Mouse (Mus musculus) v-Abl transformed pro-B cells (cell line): Measurements from ENCODE around the gene Adgrd1.

Source experiments
- in situ Hi-C, 2 experiments: fragments of 400-800 bp; cut with MboI; formaldehyde crosslinking; loops; one replicate each; pipeline ENCODE4 v1.15.1; 2025; ENCODE audit not compliant: unreplicated experiment in 2 of 2

The Adgrd1 gene

DNA sequence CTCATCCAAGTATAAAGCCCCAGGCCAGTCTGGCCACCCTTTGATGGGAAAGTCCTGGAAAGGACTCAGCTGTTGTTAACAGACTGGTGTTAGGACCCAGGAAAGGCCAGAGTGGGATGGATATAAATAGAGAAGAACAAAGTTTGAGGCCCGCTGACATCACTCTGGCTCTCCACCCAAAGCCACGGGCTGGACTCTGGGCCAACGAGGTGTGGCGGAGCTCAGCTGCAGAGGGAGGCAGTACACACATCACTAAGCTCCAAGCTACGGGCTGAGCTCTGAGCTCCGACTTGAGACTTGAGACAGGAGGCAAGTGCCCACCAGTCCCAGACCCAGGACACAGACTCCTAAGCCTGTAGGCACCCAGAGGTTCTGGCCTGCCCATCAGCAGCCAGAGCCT, at the start of gene Adgrd1:
Gene Adgrd1 (plus strand): TSS at position 240 of the 400 bp plus-strand sequence.
- in situ Hi-C loops, result no loop called here

GRCm38 (mm10) chr5:129049372-129049771, 47.2 kb upstream of the Adgrd1 start:
- in situ Hi-C loops, result loop anchor here in 1 of 2 experiments (25.0 kb wide), 1 partner anchor 1263 kb away; no protein-coding TSS in a partner anchor

GRCm38 (mm10) chr5:129051910-129052309, 44.6 kb upstream of the Adgrd1 start:
- in situ Hi-C loops, result no loop called here

DNA sequence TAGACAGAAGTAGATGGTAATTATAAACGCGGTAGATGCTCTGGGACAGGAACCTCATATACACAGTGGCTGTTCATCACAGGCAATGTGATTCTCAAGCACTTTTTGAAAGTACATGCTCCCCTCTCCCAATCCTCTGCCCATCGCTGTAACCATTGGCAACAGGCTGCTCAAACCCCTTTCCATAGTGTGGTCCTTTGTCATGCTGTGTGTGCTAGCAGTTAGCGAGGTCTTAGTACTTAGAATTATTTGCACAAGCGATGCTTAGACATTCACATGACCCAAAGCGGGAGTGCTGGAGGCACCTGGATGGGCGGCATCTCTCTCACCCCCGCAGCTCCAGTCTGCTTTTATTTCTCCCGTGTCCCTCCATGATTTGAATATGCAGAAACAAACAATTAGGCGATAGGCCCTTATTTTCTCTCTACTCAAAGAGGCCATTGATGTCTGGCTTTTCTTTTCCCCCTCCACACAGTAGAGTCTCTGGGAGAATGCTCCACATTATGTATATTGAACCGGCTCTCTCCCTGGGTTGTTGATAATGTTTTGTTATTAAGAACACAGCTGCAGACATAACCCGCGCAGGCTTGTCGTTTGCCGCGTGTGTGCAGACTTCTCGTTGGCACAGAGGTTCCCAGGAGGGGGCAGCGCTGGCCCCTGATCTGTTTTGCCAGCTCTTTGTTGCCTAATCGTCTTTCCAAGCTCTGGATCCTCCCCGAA, 43.8 kb upstream of the Adgrd1 start:
- in situ Hi-C loops, result no loop called here

- in situ Hi-C loops, result no loop called here
Observed at GRCm38 (mm10) chr5:129054675-129055284, 41.8 kb upstream of the Adgrd1 start.

DNA sequence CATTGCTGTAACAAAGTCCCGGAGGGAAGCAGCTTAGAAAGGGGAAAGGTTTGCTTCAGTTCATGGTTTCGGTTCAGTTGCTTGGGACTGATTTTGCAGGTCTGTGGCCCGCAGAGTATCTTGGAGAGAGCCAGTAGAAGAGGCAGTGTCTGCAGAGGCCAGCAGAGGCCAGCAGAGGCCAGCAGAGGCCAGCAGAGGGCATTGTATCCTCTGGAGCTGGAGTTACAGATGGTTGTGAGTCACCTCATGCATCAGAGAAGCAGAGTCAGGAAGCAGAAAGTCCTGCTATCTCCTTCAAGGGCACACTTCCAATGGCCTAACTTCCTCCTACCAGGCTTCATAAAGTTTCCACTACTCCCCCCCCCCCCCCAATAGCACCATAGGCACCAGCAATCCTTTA, 37.4 kb upstream of the Adgrd1 start:
- in situ Hi-C loops, result no loop called here

DNA sequence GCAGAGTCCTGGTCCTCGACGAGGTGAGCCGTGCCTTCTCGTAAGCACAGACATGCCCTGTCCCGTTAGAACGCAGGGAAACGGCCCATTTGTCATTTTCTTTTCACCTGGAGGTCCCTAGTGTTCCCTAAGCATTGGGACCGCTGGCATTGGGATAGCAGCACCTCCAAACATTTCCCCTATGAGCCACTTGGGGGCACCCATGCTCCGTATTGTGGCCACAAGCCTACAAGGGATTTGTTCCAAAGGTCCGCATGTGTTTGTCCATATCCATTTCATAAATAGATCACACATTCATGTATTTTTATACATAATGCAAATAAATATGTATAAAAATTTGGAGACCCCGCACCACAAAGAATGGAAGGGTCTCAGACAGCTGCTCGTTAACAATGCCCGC, 35.0 kb upstream of the Adgrd1 start:
- in situ Hi-C loops, result loop anchor here (5.0 to 10.0 kb wide), 3 partner anchors 526 to 1793 kb away; no protein-coding TSS in a partner anchor

GRCm38 (mm10) chr5:129063037-129063791, 33.3 kb upstream of the Adgrd1 start:
- in situ Hi-C loops, result loop anchor here (5.0 to 10.0 kb wide), 3 partner anchors 524 to 1792 kb away; no protein-coding TSS in a partner anchor

- in situ Hi-C loops, result loop anchor here (5.0 to 10.0 kb wide), 3 partner anchors 524 to 1791 kb away; no protein-coding TSS in a partner anchor
Observed at GRCm38 (mm10) chr5:129063792-129064087, 32.8 kb upstream of the Adgrd1 start.

DNA sequence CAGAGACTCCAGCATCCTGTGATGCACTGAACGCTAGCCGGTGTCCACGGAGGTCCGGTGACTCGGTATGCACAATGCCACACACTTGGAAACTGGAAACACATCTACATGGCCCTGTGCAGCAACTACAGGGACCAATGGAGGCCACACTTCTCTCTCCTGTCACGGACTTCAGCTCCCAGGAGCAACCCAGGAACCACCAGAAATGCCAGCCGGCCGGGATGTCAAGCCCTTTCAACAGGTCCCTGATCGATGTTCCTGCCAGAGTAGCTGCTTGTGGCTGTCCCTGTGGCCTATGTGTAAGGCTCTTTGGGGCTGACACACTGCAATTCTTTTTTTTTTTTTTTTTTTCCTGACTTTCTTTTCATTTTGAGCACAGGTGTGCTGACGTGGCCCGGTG, 32.4 kb upstream of the Adgrd1 start:
- in situ Hi-C loops, result loop anchor here (5.0 to 10.0 kb wide), 3 partner anchors 523 to 1791 kb away; no protein-coding TSS in a partner anchor

GRCm38 (mm10) chr5:129065301-129065700, 31.2 kb upstream of the Adgrd1 start:
- in situ Hi-C loops, result loop anchor here in 1 of 2 experiments (10.0 kb wide), 1 partner anchor 1790 kb away; no protein-coding TSS in a partner anchor

DNA sequence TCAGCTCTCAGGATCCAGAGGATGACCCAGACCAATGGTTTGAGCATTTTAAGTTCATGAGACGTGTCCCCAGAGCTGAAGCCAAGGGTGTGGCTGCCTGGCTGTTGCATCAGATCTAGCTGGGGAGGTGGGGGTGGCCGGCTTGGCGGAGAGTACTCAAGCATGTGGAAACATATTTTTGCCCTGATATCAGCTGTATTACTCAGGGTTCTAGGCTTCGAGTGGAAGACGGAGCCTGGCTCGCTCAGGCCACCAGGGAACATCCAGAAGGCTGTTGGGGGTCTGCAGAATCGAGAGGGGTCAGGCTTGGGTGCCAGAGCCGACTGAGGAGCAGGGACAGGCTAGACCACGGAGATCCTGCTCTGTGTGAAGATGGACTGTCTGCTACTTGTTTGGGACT, 30.6 kb upstream of the Adgrd1 start:
- in situ Hi-C loops, result loop anchor here in 1 of 2 experiments (10.0 kb wide), 1 partner anchor 1789 kb away; no protein-coding TSS in a partner anchor

GRCm38 (mm10) chr5:129066541-129067230, 29.9 kb upstream of the Adgrd1 start:
- in situ Hi-C loops, result loop anchor here in 1 of 2 experiments (10.0 kb wide), 1 partner anchor 1788 kb away; no protein-coding TSS in a partner anchor

DNA sequence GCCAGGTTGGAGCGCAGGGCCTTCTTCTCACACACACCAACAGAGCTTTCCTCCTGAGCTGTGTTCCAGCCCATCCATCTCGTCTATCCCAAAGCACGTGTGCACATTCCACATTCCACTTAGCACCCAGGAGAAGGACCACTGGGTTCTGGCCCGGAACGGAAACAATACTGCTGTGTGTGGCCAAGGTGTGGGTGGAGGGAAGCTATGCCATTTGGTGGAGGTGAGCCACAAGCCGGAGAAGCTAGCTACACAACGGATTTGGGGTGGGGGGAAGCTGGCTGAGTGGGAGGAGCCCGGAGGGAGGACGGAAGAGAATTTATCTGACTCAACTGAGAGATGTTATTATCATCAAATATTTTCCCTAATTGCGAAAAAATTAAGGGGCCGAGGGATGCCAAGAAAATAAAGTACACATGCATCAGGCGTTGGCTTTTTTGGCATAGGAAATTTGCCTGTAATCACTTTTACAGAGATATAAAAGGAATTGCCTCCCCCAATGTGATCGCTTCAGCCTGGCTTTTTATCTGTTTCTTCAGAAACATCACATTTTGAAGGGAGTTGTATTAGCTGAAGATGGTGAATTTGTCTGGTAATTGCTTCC, 29.2 kb upstream of the Adgrd1 start:
- in situ Hi-C loops, result loop anchor here in 1 of 2 experiments (10.0 kb wide), 1 partner anchor 1787 kb away; no protein-coding TSS in a partner anchor

- in situ Hi-C loops, result no loop called here
Observed at GRCm38 (mm10) chr5:129071761-129072280, 24.7 kb upstream of the Adgrd1 start.

GRCm38 (mm10) chr5:129073404-129073803, 23.1 kb upstream of the Adgrd1 start:
- in situ Hi-C loops, result no loop called here

DNA sequence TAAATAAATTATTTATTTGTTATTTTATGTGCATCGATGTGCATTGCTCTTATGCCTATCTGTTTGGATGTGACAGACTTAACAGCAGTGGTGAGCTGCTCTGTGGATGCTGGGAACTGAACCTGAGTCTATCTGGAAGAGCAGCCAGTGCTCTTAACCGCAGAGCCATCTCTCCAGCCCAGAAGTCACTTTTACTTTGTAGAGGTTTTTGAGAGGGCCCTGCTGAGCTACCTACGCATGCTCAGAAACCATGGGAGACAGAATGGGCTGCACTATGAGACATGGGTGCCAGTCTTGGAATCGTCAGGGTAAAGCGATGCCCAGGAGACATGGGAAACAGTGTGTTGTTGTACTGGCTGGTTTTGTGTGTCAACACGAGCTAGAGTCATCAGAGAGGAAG, 20.5 kb upstream of the Adgrd1 start:
- in situ Hi-C loops, result no loop called here

- in situ Hi-C loops, result no loop called here
Observed at GRCm38 (mm10) chr5:129077240-129077639, 19.3 kb upstream of the Adgrd1 start.

DNA sequence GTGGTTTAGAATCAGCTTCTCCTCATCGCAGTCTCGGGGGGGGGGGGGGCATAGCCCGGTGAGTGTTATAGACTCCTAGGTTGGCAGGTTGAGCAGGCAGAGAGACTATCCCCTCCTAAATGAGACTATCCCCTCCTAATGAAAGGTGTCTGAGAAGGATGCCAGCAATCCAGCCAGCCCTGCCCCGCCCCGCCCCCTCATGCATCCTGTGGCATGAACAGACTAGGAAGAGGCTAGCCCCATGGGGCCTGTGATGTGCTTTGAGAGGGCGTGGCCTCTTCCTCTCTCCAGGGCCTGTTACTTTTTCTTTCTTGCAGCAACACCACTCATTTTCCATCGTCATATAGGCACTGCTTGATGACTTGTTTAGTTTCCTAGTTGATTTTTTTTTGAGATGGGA, 15.0 kb upstream of the Adgrd1 start:
- in situ Hi-C loops, result no loop called here

DNA sequence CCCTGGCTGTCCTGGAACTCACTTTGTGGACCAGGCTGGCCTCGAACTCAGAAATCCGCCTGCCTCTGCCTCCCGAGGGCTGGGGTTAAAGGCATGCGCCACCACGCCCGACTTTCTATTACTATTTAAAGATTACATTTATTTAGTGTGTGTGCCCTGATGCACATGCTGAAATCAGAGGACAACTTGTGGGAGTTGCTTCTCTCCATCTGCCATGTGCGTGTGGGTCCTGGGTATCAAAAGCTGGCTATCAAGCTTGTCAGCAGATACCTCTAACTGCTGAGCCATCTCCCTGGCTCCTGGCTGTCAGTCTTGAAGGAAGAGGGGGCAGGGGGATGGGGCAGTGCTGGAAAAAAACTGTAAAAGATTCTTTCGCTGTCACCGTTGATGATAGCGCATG, 11.4 kb upstream of the Adgrd1 start:
- in situ Hi-C loops, result no loop called here
